Mouse (Mus musculus) retina, embryonic 14.5 days (tissue): ENCODE data around the gene Trp63.
"Not testable (repeated sequence)": the region's sequence is repeated elsewhere in the genome, so short reads cannot be mapped to it uniquely, and the experiment has no call there.

Experiments used
- DNase-seq: peaks from one replicate; pipeline ENCODE4 v3.0.0-alpha.2; 2015; ENCODE audit warnings: low spot score

The Trp63 gene

DNA sequence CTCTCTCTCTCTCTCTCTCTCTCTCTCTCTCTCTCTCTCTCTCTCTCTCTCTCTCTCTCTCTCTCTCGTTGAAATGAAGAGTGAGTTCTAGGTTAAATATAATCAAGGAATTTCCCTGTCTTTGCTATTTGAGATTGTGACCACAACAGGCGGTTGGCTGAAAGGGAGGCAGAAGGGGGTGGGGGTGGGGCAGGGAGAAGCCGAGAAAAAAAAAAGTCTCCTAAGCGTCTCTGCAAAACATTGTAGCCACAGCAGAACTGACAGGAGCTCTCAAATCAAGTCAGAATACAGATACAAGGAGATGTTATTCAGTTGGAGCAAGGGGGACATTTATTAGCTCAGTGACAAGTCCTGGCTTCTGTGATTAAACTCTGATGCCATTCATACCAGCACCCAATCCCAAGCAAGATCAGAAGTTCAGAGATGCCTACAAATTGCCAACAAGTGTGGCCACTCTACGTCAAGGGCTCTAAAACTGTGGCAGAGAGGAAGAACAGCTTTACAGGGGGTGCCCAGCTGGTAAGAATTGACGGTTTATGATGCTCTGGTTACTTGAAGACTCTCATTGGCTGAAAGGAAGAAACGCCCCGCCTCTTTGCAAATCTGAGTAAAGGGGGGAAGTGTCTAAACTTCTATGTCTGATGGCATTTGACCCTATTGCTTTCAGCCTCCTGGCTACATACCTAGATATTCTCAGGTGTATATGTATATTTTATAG, at the start of gene Trp63:
Gene Trp63 (plus strand): TSS at position 233 of the 718 bp plus-strand sequence.
- DNase-seq, result peak; percentile 3

DNA sequence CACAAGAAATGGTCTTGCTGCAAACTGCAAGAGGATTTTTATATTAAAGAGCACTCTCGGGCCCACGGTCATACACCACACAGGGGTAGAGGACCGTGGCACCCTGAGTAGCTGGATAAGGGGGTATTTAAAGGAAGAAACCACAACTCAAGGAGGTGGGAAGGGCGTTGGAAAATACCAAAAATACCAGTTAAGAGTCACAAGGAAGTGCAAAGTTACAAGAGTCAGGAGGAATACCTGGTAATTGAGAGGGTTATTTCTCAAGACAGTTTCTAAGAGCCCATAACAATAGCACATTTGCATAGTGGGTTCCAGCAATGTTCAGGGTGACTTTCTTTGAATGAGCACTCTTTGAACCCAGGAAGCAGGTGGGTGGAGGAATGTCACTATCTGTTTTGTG, 38.8 kb upstream of the Trp63 start:
- DNase-seq, result not testable (repeated sequence)

DNA sequence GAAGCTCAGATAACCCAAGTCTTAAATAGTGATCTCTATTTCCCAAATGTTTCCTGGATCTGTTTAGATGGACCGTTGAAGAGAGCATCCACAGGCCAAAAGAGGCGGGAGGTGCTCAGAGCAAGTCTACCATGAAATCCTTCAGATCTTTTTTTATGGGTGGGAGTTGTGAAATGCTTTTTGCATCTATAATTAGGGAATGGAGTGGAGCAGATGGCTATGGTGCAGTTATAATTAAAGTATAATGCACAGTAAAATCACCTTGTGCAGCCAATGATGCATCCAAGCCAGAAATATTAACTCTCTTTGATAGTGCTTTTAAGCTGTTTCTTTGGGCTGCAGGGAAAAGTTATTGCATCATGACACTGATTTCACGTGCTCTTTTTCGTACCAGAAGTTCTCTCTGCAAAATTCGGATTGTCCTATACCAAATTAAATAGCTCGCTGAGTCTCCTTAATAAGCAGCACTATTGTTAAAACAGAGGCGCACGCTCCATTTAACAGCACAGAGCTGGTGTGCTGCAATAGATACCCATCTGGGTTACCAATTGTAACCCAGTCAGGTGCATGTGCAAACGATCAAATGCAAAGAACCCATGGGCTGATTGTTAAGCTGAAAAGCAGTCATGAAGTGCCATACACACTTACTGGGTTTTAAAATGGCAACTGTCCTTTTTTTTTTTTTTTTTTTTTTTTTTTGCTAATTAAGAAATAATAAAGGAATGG, 22.9 kb upstream of the Trp63 start:
- DNase-seq, result peak; percentile 45

DNA sequence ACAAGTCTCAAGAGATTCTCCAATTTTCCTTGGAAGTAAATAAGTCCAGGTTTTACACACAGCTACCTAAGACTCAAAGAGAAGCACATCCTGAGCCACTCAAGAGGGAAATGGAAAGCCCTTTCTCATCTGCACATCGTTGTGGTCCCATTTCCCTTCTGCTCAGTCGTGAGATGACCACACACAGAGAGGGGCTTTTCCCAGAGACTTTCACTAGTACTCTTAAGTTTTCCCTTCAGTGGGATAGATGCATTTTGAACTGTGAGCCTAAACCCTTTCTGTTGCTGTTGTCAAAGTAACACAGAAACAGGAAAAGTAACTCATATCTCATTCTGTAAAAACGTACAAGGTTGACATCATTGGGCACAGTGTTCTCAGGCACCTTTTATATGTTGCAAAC, 20.4 kb upstream of the Trp63 start:
- no peak for DNase-seq

DNA sequence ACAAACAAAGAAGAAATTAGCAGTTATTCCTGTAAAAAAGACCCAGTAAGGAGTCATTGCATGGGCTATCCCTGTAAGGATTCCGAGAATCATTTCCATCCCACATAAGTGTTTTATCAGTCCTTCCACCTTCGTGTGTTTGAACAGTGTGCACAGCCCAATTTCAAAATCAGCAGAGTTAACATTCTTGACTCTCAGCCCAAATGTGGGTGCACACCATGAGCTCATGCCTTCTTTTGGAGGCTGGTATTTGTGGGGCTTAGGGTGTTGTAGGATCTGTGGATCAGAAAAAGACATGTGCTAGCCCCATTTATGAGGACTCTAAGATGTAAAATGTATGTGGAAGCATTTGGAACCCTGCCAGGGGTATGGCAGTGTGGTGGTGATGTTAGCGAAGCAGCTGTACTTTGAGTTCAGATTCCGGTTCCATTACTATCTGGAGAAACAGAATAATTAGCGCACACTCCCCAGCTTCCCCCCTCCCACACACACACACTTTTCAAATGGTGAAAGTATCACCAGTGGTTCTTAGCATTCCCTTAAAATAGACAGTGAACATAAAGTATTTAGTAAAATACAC, 9.6 kb upstream of the Trp63 start:
- no peak for DNase-seq

DNA sequence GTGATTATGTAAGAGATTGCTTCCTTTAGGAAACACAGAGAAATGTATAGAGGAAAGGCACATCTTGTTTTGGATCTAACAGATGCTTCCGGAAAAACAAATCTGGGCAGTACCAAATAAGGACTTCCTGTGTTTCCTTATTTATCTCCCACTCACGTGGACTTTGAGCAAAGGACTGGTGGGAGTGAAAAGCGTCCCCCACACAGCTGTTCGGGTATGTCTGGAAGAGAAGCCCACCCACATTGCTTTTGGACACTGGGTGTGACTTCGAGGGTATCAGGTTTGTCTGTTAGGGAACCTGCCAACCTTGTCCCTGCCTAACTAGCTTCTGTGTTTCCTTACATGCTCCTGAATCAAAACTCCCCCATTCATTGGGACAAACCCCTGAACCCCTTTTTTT, 3.2 kb upstream of the Trp63 start:
- DNase-seq, result no peak

DNA sequence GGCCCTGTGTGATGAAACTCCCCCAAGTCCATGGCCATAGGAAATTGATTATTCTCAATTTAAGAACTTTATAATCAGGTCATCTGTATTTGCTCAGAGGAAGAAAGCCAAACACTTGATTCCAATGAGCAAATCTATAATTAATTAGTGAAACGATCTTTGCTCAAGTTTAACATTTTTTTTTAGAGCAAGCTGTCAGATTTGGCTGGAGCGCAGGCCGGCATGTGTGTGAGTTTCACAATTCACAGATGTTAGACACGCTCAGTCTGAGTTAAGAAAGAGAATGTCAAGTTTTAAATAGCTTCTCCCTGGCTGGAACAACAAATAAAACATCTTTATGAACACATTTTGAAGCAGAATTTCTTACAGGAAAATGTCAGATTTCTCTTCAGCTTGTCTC, 1.0 kb upstream of the Trp63 start:
- DNase-seq, result no peak

DNA sequence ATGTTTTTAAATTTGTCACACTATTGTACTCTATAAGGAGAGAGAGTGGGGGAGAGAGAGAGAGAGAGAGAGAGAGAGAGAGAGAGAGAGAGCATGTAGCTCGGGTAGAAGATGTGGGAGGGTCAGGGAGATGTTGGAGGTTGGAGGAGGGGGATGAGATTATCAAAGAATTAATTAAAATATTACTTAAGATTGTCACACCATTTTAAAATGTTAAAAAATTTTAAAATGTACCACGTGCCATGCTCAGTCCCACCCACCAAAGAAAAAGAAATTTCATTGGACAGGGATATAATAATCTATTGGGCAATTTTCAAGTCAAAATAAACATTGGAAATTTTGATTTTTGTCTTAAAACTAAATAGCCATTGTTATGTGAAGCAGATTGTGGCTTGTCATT, 1.0 kb downstream of the Trp63 start:
- DNase-seq, result no peak

DNA sequence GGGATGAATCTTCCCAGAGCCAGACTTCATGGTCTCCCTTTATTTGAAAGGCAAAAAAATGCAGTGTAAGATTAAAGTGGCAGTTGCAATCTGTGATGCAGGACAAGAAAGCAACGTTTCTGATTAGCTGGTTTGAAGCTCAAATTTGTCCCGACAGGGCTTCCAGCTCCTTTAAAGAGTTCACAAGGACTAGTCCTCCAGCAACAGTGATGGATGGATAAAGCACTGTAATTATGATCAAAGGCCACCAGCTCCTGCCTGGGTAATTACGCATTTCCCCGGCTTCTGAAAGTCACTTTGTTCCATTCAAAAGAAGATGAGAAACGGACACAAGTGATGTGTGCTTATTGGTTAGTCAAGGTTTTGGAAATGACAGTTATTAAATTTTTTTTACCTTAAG, 7.0 kb downstream of the Trp63 start:
- DNase-seq, result no peak

DNA sequence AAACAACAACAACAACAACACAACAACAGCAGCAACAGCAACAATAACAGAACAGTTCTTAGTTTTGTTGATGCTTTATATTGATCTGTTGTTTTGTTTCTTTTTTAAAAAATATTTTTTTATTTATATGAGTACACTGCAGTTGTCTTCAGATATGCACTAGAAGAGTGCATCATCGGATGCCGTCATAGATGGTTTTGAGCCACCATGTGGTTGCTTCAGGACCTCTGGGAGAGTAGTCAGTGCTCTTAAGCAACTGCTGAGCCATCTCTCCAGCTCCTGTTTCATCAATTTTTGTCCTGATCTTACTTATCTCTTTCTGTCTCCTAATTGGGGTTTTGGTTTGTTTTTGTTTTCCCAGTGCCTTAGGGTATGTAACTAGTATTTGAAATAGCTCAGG, 17.7 kb downstream of the Trp63 start:
- no peak for DNase-seq

DNA sequence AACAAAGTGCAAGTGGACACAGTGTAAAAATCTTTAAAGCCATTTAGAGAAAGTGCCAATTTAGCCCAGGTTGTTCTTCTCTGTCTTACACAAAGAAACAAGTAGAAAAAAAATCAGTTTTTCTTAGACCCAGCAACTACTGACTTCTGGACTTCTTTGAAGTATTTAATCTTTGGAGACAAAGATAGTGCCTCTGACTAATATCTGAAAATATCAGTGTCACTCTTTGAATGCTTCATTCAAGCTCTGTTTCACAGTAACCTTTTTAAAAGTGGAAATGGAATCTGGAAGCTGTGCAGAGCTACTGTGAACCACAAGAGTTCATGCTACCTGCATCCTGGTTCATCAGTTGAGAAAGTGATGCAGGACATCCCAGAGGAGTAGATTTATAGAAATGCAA, 22.7 kb downstream of the Trp63 start:
- DNase-seq, result no peak

DNA sequence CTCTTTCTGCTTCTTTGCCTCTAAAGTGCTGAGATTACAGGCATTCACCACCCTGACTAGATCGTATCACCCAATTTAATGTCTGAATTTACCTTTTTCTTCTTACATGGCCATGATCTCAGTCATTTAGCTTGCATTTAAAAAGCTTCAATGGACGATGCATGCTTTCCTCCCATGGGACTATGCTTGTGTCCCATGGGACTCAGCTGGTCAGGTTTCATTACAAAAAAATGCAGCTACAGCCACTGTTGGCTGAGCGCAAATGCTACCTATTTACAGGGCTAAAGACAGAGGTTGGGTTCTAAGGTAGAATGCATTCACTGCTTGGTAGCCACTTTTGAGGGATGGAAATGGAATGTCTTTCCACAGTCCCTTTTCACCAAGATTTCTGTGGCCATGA, 32.2 kb downstream of the Trp63 start:
- no peak for DNase-seq

DNA sequence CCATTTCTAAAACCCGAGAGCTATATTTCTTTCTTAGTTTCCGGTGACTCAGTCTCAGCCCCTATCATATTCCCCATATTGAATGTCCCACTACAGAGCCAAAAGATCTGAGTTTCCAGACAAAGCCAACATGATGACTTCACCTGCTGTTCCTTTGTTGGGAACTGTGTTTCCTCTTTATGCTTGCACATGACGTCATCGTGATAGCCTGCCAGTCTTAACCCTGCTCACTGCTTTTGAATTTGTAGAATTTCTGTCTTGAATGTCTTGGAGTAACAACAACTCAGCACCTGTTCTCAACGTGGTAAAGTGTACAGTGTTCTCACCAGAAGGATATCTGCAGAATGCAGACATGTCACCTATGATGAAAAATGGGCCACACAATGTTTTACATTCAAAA, 39.6 kb downstream of the Trp63 start:
- DNase-seq, result no peak

DNA sequence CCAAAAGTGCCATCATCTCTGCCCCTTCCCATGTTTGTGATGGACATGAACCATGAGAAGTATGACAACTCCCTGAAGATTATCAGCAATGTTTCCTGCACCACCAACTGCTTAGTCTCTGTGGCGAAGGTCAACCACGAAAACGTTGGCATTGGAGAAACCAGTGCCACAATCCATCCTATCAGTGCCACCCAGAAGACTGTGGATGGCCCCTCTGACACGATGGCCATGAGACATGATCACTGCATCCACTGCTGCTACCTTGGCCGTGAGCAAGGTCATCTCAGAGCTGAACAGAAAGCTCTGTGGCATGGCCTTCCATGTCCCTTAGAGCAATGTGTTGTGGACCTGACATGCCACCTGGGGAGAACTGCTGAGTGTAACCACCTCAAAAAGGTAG, 43.4 kb downstream of the Trp63 start:
- DNase-seq, result no peak

DNA sequence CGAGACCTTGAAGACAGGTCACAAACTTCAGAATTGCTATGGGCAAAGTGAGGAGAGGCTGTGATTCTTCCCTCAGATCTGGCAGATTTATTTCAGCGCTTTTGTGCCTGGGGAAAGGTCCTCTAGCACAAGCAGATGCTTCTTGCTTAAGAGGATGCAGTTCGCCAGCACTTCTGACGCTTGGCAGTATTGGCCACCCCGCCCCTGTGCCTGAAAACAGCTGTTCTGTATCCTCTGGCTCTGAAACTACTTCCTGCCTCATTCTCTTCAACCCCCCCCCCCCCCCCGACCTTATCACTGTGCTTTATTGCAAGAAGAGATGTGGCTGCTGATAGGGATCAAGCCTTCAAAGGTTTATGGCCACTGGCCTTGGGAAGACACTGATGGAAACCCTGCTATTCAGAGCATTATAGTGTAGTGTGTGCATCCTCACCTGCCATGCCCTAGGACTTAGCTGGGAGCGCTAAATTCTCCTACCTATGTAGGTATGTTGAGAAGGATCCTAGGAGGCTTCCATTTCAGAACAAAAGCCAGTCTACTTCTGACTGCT, 44.5 kb downstream of the Trp63 start:
- DNase-seq, result no peak

DNA sequence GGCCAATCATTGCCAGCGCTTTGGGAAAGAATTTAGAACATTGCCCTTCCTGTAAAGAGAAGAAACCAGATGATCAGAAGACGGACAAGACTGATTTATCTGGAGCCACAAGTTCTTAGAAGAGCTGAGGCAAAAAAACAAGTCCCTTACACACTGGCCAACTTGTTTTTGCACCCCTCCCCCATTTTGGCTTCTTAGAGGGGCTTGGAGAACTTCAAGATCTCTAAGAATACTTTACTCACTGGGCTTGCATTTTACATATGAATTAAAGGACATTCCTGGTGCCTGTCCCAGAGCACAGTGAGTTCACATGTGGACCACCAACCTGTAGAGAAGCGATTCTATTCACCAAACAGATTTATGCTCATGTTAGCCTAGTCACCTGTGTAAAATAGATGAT, 53.3 kb downstream of the Trp63 start:
- no peak for DNase-seq

DNA sequence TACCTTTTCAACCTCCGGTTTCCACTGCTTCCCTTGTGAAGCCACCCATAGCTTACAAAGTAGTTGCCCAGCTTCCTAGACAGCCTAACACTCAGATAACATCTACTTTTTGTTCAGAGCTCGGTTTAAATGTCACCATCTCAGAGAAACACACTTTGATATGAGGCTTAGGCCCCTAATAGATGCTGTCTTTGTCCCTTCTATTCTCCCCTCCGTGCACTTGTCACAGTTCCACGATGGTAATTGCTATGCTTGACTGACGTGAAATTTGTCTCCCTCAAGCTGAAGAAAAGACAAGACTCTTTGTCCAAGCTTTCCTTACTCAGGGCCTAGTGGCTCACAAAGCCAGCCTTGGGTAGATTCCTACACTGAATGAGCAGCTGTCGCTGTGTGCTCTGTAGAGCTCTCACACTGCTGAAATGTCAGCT, 54.1 kb downstream of the Trp63 start:
- no peak for DNase-seq

DNA sequence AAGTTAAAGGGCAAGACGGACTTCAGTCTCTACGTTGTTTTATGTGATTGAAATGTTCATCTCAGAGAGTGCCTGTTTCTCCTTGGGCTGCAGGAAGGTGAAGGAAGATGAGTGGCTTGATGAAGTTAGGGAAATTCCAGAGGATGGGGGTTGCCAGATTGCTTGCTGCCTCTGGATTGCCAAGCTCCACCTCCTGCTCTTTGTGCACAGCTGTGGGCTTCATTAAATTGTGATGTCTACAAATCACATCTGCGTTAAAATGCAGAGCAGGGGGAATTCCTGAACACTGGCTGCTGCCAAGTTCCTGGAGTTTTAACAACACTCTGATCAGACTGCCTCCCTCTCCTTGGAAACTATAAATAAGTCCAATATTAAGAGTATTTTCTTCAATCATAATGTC, 63.2 kb downstream of the Trp63 start:
- no peak for DNase-seq

DNA sequence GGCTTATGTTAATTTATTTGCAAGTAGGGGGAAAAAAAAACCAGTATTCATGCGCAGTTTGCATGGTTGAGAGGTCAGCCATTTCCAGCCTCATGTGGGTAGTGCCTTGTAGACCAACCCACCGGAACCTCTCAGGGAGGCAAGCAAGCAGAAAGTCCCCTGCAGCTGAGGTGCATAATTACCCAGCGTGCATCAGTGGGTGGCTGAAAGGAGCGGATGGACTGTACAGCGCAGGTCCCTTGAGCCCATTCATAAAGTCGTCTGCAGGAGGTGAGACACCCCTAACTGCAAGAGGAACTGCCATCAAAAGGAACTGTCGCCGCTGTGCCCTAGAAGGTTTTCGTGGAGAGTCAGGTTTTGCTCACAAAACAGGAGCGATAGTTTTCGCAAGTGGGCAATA, 68.3 kb downstream of the Trp63 start:
- DNase-seq, result no peak

DNA sequence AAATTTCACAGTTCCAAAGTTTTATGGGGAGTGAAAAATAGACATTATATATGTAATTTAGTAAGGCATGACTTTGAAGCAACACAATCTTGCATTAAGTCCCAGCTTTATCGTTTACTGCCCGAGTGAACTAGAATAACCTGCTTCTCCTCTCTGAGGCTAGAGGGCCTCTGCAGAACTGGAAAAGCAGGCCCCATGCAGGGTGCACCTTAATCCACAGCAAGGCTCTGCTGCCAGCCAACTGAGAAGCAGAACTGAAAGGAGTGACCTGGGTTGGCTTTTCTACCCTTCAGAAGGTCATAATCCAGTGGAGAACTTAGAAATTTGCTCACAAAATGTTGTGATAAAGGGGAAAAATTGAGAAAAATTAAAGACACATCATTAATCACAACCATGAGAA, 74.5 kb downstream of the Trp63 start:
- DNase-seq, result no peak

DNA sequence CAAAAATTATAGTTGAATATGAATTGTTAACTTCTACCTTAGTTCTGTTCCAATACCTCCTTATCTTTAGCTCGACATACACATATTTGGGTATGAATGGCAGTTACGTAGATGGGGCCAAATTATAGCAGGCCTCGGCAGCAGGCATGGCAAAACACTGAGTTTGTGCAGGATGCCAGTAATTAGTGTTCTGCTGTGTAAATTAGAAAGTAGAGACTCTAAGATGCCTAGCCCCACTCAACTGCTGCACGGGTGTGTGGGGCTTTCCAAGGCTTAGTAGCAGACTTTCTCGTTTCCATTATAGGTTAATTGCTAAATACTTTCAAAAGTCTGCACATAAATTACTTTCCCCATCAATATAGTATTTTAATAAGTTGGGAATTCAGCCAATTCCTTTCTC, 82.0 kb downstream of the Trp63 start:
- DNase-seq, result no peak

DNA sequence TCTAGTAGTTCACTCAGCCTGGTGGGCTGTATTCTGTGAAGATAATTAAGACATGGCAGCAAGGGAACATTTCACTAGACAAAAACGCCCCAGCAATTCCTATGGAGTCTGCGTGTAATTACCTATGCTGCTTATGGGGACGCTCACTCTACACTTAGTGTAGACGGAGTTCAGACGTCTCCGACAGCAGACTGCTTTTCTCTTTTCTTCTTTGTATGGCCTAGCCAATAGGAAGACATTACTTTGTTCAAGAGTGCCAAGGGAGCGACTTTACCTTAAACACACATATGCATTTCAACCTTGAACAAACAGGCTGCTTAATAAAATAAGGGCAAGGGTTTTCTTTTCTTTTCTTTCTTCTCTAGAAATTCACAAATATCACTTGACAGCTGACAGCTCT, 91.0 kb downstream of the Trp63 start:
- no peak for DNase-seq

DNA sequence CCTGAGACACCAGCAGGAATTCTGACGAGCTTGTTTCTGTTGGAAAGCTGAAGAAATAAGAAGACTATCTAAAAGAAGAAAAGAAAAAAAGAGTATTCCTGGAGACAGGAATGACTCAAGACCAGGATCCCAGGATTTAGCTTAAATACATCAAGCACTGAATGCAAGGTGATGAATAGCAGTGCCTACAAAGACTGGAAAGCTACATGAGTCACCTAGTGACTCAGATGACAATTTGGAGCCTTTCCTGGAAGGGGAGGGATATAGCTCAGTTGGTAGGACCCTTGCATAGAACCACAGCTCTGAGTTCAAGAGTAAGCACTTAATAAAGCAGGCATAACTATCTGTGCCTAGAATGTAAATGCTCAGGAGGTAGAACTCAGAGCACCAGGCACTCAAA, 93.9 kb downstream of the Trp63 start:
- DNase-seq, result no peak
